Mouse (Mus musculus) ES-E14 (cell line): ENCODE measurements around the gene Coro1c.

Experiments used
- CHD2 ChIP-seq: IDR thresholded peaks from 2 replicates; pipeline ENCODE4 v1.6.1; 2014; ENCODE audit warnings: mild to moderate bottlenecking, low read depth, low read length, inconsistent platforms
- ZC3H11A ChIP-seq: IDR thresholded peaks from 2 replicates; pipeline ENCODE4 v1.6.1; 2012; ENCODE audit warnings: low read depth, mild to moderate bottlenecking, inconsistent platforms, low read length, borderline replicate concordance
- ZNF384 ChIP-seq: IDR thresholded peaks from 2 replicates; pipeline ENCODE4 v1.6.1; 2012; ENCODE audit warnings: low read depth, low read length, inconsistent platforms

DNA sequence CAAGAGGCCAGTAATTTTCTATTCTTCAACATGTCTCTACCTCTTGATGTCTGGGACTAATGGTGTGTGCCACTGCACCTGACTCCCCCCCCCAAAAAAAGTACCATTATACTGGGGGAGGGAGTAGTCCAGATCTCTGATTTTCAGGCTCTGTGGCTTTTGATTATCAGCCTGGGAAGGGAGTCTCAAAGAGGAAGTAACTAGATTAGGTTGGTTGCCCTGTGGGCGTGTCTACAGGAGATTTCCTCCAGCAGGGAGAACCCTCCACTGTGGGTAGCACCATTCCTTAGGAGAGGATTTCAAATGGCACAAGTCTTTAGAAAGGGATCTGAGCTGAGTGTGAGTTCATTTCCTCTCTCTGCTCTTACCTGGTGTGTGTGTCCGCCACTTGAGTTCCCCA is 95.9 kb downstream of the Coro1c start:
- TF ChIP-seq ZC3H11A (no peak), CHD2 (no peak), ZNF384 (no peak)
